Mouse (Mus musculus): ENCODE measurements around the gene Dusp16.

The Dusp16 gene

DNA sequence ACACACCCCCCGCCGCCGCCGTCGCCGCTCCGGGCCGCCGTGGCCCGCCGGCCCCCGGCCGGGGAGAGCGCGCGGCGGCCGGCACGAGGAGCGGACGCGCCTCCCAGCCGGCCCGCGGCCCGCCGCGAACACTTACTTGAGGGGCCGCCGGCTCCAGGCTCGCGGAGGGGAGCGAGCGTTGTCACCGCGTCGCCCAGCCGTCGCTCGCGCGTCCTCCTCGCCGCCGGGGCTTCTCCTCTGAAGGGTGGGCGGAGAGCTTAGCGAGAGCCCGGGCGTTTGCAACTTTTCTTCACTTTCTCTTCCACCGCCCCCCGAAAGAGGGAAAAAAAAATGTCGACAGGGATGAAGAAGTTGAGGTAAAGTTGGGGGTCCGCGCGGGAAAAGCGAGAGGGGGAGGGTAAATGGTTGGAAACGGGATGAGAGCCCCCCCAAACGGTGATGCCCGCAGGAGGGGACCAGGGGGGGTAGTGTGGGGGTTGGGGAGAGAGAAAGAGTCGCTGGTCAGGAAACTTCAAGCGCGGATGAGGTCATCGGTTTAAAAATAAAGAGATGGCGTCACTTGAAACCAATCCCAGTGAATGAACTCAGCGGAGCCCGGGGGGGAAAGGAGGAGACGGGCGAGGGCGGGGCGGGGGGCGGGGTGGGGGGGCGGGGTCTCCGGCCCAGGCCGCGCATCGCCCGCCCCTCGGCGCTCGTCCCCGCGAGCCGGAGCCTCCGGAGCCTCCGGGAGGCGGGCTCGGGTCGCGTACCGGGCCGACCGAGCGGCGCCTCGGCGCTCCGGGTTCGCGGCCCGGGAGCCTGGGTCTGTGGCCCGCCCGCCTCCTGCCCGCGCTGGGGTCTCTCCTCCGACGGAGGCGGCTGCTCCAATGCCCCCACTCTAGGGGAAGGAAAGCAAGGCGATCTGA lies at the start of gene Dusp16:
Dusp16 (minus strand) TSS at position 485 of the 905 bp plus-strand sequence.
- DNase-seq (ENCODE audit: low spot score in 2 of 2) = peak; percentile 77 to 88

DNA sequence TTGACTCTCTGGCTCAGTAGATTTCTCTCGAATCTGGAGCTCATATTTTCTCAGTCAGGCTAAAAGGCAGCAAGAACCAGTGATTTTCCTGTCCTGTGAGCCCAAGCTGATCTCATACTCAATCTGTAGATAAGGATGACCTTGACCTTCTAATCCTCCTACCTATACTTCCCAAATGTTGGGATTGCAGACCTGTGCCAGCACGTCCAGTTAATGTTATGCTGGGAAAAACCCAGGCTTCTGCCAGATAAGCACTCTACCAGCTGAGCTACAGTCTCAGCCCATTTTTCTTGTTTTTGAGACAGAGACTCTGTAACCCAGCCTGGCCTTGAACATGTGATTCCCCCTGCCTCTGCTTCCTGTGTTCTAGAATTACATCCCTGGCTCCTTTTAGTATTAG lies 47.9 kb upstream of the Dusp16 start:
- no peak for DNase-seq (ENCODE audit: low spot score in 2 of 2)

DNA sequence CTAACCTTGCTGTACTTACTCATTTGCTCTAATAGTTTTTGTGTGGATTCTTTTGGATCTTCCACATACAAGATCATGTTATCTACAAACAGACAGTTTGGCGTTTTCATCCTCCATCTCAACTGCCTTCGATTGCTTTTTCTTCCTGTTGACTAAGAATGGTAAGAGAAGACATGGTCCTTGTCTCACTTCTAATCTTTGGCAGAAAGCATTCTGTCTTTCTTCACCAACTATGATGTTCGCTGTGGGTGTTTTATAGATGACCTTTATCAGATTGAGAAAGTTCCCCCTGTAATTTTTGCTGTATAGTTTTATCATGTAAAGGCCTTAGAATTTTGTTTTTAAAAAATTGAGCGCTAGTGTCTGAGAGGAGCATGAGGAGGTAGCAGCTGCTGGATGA lies 45.7 kb upstream of the Dusp16 start:
- no peak for DNase-seq (ENCODE audit: low spot score in 2 of 2)

DNA sequence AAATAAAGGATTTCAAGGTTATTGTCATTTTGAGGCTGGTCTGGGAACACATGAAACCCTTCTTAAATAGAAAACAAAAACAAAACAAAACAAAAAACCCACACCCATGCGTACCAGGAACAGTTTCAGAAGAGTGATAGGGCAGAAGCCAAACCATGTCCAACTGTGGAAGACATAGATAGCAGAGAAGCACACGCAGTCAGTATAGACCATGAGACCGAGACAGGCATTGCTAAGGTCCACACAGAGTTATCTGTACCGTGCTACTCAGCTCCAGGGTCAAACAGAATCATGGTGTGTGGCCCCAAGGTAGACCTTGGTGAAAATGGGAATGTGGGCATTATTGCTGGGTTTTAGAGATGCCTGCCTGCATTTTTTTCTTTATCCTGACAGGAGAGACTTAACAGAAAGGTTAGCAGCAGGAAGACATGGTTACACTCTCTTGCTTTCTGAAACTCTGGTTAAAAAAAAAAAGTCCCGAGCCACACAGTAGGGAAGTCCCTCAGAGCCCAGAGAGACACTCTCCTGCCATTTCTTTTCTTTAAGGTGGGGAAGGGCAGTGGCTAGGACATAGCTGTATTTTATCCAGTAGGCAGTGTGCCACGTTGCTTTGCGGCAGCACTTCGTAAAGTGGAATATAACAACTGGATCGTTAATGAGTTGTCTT lies 42.3 kb upstream of the Dusp16 start:
- no peak for DNase-seq (ENCODE audit: low spot score in 2 of 2)

DNA sequence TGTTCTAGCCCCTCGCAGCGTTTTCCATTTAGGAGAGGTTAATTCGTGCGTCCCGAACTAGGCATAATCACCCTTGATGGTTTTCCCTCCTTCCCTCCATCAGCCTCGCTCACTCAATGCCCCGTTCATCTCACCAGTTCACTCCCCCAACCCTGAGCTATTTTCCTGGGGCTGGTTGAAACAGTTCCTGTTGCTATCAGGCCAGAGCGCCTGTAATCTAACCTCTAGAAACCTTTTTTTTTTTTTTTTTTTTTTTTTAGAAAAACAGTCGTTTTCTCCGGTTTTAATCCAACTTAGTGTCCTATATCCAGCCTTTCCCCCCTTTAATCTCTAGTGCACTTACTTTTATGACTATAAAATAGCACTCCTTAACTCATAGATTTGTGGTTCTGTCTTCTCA lies 38.4 kb upstream of the Dusp16 start:
- no peak for DNase-seq (ENCODE audit: low spot score in 2 of 2)

DNA sequence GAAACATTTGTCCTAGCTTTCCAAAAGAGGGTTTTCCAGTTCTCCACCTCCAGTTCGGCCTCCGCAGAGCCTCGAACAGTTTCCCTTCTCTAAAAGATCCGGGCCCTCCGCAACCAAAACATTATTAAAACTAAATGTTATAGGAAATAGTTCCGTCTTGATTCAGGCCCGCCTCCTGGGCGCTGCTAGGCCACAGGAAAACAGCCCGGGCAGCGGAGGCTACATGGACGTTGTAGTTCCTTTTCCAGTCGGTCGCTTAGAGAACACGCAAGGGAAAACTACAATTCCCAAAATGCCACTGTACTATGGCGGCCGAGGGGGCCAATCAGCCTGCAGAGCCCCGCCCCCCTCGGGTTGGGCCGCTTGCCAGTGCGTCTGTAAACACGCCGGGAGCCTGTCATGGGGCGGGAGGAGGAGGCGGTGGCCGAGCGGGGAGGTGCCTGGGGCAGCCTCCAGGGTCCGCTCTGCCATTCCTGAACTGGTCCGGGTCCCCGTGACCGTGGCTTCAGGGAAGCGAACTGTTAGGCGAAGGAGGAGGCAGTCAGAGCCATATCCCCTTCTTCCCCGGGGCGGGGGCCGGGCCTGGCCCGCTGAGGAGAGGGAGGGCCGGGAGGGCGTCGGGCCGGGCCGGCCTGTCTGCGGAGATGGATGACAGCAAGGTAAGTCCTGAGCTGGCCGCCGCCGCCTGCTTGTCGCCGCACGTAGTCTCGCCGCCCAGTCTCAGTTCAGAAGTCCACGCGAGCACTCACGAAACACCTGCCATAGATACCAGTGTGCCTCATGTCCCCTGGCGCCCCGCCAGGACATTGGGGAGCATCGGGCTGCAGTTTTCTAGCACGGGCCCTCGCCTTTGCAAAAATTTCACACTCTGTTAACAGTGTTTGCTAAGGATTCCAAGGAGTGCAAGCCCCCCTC lies 37.6 kb upstream of the Dusp16 start, which contains the start of gene Crebl2:
Crebl2 (plus strand) TSS at position 369 of the 915 bp plus-strand sequence.
- peak; percentile 99 to 100 for DNase-seq (ENCODE audit: low spot score in 2 of 2)

DNA sequence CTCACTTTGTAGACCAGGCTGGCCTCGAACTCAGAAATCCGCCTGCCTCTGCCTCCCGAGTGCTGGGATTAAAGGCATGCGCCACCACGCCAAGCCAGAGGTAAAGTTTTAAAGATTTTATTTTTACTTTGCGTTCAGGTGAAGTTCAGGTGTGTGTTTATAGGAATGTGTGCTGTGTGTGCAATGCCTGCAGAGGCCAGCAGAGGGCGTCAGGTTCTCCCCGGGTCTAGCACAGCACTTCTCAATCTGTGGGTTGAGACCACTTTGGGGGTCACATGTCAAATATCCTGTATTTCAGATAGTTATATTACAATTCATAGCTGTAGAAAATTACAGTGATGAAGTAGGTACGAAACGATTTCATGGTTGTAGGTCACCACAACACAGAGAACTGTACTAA lies 30.4 kb upstream of the Dusp16 start:
- no peak for DNase-seq (ENCODE audit: low spot score in 2 of 2)

DNA sequence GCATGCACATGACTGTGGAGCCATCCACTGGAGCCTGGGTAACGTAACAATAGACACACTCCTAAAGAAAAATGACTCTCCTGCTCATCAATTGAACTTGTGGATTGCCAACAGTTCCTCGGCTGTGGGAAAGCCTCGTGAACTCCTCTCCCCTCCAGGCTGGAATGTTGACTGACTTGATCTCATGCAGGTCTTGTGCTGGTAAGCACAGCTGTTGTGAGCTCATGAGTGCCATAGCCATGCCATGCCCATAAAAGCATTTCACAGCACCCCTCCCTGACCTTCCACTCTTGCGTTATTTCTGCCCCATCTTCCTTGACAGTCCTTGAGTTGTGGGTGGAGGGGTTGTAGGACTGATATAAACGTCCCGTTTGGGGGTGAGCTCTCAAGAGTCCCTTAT lies 28.0 kb upstream of the Dusp16 start:
- no peak for DNase-seq (ENCODE audit: low spot score in 2 of 2)

DNA sequence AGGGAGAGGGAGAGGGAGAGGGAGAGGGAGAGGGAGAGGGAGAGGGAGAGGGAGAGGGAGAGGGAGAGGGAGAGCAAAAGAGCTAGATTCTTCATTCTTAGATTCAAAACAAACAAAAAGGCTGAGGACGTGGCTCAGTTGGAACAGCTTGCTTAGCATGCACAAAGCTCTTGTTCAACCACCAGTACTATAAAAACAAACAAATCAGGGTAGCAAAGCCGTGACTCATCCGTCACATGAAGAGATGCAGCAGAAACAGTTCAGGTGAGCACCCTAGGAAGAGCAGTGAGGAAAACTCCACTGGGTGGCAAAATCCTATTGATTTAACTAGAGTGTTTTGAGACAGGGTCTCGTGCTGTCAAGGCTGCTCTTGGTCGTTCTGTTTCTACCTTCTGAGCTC lies 27.3 kb upstream of the Dusp16 start:
- no peak for DNase-seq (ENCODE audit: low spot score in 2 of 2)

DNA sequence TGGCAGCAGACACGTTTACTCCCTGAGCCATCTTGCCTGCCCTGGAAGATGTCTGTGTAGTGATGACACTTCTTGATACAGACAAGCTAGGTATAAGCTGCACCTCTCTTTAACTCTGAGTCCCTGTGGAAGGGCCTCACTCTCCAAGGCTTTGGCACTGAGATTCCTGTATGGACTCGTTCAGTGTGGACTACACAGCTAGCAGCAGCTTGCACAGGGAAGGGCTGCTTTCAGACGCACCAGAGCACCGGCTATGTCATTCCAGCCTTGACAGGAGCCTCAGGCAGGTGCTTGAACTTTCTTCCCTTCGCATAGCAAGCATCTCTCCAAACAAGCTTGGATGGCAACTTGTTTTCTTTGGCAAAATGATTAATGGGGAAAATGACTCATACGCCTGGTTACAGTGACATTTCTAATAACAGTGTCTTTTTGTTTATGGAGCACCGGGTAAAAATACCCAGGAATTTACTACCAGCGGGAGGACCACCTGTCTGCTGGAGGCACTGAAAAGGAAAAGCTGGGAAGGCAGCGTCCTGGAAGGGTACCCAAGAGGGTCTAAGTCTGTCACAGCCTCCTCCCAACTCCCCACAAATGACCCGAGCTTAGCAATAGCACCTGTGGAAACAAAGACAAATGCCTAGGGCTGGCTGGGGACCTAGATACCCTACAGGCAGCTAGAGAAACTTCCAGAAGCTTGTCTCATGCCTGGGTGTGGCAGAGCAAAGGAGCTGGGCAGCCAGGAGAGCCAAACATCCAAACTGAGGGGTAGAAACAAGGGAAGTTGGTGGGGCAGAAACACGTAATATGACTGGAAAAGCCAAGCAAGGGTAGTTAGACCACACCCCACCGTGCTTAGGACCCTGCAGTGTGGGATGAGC lies 24.9 kb upstream of the Dusp16 start:
- no peak for DNase-seq (ENCODE audit: low spot score in 2 of 2)

DNA sequence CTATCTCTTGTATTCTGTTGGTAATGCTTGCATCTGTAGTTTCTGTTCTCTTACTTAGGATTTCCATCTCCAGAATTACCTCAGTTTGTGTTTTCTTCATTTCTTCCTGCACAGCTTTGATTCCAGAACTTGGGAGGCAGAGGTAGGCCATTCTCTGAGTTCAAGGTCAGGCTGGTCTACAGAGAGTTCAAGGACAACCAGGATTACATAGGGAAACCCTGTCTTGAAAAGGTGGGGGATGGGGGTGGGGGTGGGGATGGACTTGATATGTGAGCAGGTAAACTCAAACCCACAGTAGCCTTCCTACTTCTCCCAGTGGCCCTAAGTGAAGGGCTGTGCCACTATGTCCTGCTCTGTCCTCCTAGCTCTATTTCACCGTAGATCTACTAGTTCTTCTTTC lies 20.6 kb upstream of the Dusp16 start:
- no peak for DNase-seq (ENCODE audit: low spot score in 2 of 2)

DNA sequence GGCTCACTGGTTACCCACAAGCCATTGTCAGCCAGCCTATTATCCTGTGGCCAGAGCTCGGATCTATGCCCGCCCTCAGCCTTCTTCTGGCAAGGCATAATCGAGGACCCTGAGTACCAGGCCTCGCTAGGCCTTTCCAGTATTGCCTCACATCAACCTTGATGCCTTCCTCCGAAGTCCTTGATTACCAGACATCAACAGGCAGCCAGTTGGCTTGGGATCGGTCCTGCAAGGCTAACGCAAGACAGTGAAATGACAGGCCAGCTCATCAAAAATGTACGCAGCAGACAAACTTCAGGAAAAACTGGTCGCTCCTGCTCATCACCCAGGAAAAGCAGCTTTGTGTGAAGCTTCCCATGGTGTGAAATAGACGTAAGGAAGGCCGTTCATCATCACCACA lies 15.4 kb upstream of the Dusp16 start:
- no peak for DNase-seq (ENCODE audit: low spot score in 2 of 2)

DNA sequence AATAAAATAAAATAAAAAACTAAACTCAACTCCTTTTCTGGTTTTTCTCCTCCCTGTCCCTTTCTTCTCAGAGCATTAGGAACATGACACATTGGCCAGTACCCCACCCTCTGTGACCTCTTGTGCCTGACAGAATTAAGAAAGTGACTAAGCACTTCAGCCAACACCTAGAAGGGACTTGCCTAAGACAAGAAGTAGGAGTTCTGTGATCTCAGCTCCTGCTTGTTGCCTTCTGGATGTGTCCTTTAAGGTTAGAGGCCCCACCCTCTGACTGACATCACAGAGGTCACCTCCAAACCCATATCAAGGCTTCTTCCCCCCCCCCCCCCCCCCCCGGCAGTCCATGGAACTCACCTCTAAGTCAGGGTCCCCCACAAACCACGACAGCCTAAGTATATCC lies 14.7 kb upstream of the Dusp16 start:
- no peak for DNase-seq (ENCODE audit: low spot score in 2 of 2)

DNA sequence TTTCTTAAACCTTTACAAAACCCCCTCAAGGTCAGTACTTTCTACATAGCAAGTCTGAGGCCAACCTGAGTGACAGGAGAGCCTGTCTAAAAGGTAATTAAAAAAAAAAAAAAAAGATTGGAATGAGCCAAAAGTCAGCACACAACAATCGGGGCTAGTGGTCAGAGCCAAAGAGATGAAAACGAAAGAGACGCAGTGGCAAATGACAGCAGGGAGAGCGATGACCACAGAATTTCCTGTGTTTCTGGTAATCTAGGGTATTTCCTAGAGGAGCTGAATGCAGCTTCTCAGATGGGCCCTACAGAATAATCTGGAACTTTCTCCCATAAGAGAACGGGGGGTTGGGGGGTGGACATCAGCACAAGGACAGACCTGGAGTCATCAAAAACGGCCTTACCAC lies 13.7 kb upstream of the Dusp16 start:
- no peak for DNase-seq (ENCODE audit: low spot score in 2 of 2)

DNA sequence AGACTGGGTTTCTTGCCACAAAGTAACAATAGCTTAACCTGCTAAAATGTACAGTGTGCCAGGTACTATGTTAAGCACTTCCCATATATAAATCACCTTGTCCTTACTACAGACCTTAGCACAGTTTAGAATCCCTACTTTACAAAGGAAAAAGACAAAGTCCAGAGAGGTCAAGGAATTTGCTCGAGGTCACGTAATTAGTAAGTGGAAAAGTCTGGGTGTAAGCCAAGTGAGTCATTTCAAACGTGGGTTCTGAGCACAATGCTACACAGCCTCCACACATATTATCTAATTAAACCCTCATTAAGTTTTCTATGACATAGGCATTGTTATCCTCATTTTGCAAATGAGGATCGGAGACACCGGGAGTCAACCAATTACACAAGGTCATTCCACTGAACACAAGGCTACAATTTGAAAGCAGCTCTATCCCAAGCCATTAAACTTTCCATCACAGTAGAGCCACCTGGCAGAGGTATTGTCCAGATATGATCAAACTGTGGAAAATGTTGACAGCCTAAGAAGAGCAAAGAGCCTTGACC lies 12.4 kb upstream of the Dusp16 start:
- DNase-seq (ENCODE audit: low spot score in 2 of 2) = no peak

DNA sequence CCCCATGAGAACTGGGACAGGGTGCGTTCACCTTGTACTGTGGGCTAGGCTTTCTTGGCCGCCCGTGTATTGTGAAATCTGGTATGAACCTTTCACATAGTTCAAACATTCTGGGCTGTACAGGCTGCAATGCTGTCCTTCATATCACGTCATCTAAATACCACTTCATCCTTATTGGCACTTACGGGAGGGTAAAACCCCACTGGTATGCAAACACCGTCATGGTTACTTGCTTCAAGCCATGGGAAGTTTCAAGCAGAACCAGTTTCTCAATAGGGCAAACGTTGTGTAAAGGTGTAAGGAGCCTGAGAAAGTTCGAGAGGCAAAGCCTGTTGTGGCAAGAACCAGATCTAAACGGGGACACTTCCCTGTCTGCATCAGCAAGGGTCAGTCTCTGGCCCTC lies 10.2 kb upstream of the Dusp16 start:
- peak; percentile 52 to 70 for DNase-seq (ENCODE audit: low spot score in 2 of 2)

DNA sequence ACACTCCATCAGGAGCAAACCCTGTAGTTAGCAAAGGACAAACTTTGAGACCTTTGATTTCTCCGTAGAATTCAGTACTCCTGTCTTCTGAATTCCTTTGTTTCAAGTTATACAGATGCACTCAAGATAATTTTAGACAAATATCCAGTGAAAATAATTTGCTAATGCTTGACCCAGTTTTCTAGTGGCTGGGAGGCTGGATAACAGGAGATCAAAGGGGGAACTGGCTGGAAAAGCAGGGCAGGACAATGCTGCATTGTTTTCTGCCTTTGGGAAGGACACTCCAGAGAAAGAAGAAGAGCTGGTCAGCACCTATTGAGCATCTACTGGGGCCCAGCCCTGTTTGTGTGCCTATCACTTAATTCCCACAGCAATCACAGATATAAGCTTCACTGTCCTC lies 9.1 kb upstream of the Dusp16 start:
- DNase-seq (ENCODE audit: low spot score in 2 of 2) = no peak

DNA sequence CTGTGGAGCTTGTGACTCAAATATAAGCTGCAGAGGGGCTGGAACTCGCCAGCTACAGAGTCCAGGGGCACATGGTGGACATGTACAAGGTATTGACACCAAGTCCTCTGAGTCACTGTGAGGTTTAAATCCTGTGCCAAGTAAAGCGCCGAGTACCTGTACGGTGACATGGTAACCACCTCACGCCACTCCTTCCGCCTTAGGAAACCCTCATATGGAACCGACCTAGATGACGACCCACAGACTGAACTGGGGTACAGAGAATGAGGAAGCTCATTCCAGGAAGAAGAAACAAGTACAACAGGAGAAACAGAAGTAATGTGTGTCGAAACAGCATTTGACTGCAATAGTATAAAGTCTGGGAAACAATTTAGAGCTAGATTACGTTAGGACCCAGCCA lies 3.9 kb upstream of the Dusp16 start:
- DNase-seq (ENCODE audit: low spot score in 2 of 2) = no peak

DNA sequence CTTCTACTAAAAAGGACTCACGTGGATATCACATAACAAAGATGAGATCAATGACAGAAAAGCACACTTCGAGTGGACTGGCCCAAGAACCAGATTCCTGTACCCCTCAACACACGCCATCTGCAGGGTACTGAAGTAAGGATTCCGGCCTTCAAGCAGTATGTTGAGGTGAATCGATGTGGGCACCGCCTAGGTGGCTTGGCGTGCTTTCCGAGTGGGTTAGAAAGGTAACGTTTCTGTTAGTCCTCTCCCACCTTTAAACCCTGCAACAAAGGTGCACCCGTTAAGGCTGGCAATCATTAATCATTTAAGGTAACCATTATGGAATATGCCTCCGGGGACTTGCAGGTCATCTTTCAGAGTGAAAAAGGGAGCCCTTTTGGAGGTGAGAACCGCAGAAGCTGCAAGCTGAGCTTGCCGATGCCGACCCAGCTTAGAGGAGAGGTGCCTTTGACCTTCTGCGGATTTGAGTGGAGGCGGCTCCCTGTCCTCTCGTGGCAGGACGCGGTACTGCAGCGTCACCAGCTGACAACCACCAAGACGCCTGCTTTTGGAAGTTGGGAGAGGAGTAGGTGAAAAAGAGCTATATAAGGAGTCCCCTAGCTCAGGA lies 1.6 kb upstream of the Dusp16 start:
- DNase-seq (ENCODE audit: low spot score in 2 of 2) = peak; percentile 79 to 85

DNA sequence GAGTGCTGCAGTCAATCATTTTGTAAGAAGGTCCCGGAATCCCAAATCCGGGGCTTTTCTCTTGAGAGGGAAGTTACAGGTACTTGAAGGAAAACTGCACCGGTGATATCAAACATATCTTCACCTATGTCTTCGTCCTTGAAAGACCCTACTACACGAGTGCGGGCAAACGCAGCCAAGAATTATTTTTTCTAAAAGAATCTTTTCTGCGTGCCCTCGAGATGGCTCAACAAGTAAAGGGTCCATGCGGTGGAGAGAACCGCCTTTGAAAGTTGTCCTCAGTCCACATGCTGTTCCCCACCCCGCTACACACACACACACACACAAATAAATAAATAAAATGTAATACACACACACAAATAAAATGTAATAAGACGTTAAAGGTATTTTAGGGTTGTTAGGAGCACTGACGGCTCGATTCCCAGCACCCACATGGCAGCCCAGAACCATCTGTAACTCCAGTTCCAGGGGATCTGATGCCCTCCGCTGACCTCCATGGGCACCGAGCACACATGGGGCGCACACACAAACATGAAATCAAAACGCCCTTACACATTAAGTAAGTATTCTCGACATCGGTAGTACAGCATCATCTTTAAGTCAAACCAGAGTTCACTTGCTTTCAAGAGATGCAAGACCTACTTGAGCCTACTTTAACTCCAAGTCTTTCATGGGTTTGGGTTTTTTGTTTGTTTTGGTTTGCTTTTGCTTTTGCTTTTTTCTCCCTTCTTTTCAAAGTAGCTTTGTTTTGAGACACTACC lies 801 bp upstream of the Dusp16 start:
- no peak for DNase-seq (ENCODE audit: low spot score in 2 of 2)

All from urinary bladder, postnatal 36 days (tissue).